Mouse (Mus musculus) left cerebral cortex, postnatal 10 days (tissue): ENCODE results near the gene Nit1. TPM values are rescaled to one million over a fixed set of nuclear protein-coding genes. Genes with fewer than 3 reads are reported as not detected.
A peak's percentile ranks its signal among the peaks of the same experiment; 100 is the strongest.

Experiments
- DNase-seq, 2 experiments: peaks; one replicate each; pipeline ENCODE4 v3.0.0; 2021 to 2022; ENCODE audit warnings: low spot score in 2 of 2, mixed read lengths in 1 of 2; ENCODE audit errors: extremely low spot score in 1 of 2
- intact Hi-C: fragments of 180-260 bp; cut with DNase I; formaldehyde crosslinking; loops from one replicate; pipeline ENCODE4 v1.15.1; 2025
- total RNA-seq, 2 experiments: library from RNA; stranded (reverse); gene quantifications; 2 replicates each; pipeline ENCODE4 v1.2.3; 2021

Nit1 gene
- total RNA-seq: 10 to 100 TPM; 38.5 to 41.0 TPM

DNA sequence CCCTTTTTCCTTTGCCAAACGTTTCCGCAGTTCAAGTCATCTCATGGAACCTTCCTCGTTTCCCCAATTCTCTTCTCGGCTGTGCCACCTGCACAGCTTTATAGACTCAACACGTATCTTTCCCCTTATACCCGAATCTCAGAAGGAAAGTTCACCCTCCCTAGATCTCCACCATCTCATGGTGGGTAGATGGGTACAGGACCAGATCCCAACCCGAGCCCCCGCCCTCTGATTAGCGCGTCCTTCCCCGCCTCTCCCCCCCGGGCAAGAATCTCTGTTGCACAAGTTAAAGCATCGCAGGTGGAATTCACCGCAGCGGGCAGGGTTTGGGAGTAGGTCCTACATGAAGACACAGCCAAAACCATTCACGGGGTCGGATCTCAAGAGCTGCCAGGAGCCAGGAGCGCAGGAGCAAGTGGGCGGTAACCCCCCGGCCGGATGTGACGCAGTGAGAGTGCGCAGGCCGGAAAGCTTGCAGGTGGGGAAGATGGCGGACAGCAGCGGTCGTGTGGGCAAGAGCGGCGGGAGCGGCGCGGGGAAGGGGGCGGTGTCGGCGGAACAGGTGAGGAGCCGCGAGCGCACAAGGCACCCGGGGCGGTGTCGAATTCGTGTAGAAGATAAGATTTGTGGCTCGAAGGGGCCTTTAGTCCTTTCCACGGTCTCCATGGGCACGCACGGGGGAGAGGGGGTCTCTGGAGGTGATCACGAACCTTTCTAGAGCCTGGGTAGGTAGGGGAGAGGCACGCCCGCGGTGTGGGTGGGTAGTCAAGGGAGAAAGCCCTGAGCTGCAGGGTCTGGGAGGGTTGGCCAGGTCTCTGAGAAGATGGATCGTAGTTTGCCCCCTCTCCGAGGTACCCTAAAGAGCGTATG, at the start of gene Nit1, which contains the start of gene Pfdn2:
Gene Nit1 (minus strand): TSS at position 422 of the 870 bp plus-strand sequence.
Gene Pfdn2 (plus strand): TSS at position 446 of the 870 bp plus-strand sequence.
- intact Hi-C loops: no loop called here
- DNase-seq: peak; percentile 92 to 94

DNA sequence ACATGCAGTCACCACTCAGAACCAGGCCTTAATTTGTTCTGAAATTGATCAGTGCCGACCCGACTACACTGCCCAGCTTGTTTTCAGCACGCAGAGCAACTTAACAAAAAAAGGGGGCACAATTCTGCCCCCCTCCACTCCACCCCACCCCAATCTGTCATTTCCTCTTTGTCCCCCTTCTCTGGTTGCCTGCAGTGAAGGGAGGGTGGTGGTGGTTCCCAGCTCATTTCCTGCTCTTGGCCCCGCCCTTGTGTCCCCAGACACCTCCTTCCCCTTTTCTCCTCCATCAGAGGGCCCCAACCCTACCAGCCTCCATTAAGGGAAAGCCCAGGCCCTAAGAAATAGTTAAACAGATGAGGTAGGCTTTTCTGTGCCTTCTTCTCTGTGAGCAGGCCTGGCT, 44.7 kb upstream of the Nit1 start:
- no peak for DNase-seq
- intact Hi-C loops: no loop called here

DNA sequence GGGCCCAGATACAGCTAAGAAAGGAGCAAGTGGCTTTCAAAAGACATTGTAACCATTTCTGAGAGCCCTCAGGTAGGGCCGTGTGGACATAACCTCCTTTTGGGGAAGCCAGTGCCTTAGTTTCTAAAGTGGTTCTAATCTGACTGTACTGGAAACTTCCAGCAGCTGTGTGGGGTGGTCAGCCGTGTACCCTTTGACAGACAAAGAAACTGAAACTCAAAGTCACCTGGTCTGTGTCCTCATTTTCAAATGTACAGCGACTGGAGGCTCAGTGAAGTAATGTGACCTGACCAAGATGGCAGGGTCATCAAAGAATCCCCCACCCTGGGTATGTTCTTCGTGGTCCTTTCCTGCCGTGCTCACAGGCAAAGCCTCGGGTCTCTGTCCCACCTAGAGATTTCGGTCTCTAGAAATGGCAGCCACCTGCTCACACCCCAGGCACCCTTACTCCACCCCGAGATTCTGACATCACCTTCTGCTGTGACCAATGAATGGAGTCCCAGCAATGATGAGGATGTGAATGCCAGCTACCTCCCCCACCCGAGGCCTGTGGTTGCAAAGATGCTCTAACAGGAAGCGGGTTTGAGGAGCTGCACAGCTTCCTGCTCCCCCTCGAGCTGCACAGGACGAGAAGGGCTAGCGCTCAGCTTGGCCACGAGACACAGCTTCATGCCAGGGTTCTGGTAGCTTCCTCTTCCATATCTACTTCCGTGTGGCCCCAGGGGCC, 43.1 kb upstream of the Nit1 start, which contains the start of gene Arhgap30:
Gene Arhgap30 (plus strand): TSS at position 579 of the 727 bp plus-strand sequence.
- intact Hi-C loops: no loop called here
- peak; percentile 32 to 56 for DNase-seq

DNA sequence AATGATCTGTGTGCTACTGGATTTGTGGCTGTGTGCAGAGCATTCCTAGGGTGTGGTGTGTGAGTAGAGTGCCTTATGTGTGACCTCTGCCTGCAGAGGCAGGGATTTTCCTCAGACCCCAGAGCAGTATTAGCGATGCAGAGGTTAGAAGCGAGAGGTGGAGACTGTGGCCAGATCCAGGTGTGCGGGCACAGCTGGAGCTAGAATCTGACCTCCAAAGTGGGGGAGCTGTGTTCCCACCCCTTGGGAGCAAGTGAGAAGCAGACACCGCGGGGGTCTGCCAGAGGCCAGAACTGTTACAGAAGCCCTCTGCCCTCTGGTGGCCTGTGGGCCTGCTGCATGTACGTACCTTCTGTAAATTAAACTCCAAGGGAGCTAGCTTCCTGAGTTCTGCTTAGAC, 41.7 kb upstream of the Nit1 start:
- DNase-seq: peak in 1 of 2 experiments; percentile 63
- intact Hi-C loops: no loop called here

DNA sequence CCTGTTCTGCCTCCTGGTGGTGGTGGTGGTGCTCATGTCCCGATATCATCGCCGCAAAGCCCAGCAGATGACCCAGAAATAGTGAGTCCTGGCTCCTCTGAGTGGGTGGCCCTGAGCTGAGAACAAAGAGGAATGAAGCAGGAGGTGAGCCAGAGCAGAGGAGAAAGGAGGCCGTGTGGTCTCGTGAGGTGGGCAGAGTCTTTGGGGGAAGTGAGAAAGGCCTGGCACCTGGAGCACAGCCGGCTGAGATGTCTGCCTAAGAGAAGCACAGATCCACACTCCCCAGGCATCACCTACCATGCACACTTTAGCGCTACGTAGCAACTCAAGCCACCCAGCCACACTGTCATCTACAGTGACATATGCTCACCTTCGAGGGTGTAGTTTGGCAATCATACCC, 39.7 kb upstream of the Nit1 start:
- DNase-seq: no peak
- intact Hi-C loops: no loop called here

DNA sequence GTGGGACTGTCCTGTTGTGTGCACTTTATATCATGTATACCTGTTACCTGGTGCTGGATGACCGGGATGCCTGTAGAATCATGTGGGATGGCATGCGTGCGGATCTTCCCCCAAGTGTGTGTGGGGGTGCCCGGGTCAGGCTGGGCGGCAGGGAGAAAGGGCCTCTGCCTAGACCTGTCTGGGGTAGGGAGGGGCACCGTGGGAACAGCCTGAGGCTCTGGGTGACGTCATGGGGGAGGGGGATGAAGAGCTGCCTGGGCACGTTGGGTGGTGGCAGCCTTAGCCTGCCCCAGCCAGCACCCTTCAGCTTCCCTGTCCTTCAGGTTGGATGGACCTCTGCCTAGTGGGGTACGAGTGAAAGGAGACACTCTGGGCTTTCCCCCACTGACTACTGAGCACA, 38.9 kb upstream of the Nit1 start:
- DNase-seq: no peak
- intact Hi-C loops: no loop called here

DNA sequence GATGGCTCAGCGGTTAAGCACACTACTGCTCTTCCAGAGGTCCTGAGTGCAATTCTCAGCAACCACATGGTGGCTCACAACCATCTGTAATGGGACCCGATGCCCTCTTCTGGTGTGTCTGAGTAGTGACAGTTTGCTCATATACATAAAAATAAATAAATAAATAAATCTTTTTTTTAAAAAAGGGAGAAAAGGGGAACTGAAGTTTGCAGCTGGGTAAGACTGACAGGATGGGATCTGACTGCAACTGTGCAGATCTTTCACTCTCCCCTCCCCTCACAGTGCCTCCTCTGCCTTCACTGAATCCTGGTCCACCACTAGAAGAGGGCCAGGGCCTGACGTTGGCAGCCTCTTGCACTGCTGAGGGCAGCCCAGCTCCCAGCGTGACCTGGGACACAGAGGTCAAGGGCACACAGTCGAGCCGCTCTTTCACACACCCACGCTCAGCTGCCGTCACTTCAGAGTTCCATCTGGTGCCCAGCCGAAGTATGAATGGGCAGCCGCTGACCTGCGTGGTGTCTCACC, 36.7 kb upstream of the Nit1 start:
- no peak for DNase-seq
- intact Hi-C loops: no loop called here

DNA sequence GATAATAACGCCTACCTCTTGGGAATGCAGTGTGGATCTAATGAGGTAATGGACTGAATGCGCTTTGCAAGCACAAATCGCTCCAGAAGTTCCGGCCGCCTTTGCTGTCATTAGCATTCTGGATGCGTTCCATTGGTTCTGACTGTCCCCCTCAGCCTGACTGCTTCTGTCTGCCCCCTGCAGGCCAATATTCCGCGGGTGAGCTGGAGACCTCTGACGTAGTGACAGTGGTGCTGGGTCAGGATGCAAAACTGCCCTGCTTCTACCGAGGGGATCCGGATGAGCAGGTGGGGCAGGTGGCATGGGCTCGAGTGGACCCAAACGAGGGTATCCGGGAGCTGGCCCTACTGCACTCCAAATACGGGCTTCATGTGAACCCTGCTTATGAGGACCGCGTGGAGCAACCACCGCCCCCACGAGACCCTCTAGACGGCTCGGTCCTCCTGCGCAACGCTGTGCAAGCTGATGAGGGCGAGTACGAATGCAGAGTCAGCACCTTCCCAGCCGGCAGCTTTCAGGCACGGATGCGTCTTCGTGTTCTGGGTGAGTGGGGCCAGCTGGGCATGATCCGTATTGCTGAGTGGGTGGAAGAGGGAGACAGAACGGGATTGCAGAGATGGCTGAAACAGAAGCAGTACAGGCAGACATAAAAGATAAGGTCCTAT, 34.6 kb upstream of the Nit1 start:
- intact Hi-C loops: no loop called here

DNA sequence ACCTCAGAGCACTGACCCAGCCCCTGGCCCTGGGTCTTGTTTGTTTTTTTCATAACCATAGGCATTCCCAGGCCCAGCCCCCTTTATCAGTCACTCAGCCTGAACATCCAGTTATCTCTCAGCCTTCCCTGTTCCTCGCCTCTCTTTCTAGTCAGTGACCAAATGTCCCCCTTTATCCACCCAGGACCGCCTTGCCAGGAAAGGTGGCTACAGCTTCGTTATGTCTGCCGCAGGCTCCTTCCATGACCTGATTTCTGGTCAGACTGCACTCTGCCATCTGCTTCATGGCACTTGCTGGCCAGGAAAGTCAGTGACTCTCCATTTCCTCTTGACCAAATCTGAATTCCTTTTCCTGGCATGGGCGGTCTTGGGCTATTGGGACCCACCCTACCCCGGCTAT, 32.9 kb upstream of the Nit1 start:
- intact Hi-C loops: no loop called here
- no peak for DNase-seq

More for the DNA sequence above, 34.6 kb upstream of the Nit1 start:
- peak; percentile 78 to 89 for DNase-seq

DNA sequence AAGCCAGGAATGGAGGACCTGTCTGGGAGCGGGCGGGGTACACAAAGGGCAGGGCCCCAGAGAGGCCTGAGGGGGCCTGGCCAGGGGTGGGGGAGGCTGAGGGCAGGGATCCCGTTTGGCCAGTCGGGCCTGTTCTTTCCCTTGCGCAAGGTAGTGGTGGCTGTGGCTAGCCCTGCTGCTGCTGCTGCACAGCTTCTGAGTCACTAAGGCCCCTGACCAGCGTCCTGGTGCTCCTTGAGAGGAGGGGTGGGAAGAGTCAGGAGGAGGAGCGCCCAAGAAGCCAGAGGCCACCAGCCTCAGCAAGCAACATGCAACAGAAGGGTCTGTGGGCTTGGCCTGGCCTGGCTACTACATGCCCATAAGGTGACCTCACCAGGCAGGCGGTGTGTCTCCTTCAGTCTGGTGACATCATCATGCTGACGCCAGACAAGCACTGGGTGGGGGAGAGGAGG, 30.2 kb upstream of the Nit1 start:
- DNase-seq: no peak
- intact Hi-C loops: no loop called here

DNA sequence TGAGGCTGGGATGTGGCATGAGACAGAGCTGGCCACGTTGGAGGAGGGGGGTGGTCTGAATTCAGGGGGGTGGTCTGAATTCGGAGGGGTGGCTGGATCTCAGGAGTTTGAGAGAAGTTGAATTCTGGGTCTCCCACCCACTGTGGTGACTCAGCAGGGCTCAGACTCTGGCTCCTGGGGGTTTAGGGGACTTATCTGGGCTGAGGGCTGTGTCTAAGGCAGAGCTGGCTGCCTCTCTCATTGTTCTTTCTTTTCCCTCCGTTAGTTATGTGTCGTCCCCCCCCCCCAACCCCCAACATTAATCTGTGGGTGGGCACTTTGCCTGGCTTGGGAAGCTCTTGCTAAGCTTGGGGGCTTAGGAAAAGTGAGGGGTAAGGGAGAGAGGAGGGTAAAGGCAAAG, 28.5 kb upstream of the Nit1 start:
- intact Hi-C loops: no loop called here
- no peak for DNase-seq

DNA sequence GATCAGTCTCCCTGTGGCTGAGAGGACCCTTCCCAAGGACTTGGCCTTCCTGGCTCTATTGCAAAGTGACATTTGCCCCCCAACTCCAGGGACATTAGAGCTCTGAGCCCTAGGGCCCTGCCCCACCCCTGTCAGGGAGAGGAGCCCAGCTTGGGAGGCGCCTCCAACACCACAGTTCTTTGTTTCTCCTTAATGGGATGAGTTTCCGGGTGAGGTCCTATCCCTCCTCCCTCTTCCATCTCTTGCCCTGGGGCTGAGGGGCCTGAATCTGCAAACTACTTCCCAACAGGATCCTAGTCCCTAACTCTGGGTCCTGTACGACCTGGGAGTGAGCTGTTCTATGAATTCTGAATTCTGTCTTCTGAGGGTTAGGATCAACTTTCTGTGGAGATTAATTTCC, 27.4 kb upstream of the Nit1 start:
- no peak for DNase-seq
- intact Hi-C loops: no loop called here

DNA sequence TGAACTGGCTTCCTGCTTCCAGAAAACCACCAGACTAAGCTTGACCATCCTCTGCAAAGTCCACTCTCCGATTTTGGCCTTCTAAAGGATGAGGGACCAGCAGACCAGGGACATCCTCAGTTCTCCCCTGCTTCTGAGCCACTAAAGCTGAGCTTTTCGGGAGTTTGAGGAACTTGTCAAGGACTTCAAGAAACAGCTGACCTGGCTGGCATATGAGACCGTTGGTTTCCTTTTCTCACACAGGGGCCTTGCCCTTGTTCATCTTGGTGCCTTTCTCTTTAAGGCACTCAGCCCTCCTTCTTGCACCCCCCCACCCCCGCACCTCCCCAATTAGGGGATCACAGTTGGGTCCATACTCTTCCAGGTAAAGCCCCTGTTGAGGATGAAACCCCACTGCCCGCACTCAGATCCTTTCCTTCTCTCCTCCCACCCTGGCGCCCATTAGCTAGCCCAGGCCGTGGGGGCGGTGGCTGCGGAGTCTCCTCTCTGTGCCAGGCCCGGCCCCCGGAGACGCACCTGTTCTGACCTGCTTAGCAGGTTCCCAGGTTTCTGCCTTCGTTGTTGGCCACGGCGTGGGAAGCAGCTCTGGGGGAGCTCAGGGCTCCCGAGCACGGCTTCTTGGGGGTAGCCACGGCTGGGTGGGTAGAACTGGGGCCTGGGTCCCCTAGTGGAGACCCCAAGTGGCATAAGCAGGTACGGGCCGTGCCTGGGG, 24.6 kb upstream of the Nit1 start, which contains the start of gene Nectin4:
Gene Nectin4 (plus strand): TSS at position 255 of the 712 bp plus-strand sequence.
- no peak for DNase-seq
- intact Hi-C loops: loop anchor here (10.0 kb wide), 1 partner anchor 195 kb away; no protein-coding TSS in a partner anchor

DNA sequence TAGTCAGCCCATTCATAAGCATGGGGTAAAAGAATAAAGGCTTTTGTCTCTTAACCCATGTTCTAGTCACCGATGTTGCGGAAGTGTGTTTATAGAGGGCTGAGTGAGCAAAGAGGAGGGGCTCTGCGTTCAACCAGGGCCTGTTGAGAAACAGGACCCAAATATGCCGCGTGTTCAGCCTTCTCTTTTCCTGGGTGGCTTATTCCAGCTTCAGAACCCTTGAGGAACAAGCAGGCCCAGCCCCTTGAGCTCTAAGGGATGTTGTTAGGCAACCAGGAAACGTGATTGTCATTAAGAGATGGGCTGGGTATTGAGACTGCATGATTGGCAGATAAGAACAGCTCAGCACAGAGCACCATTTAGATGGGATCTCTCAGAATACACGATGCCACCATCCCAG, 20.5 kb upstream of the Nit1 start:
- DNase-seq: no peak
- intact Hi-C loops: loop anchor here (10.0 kb wide), 1 partner anchor 199 kb away; no protein-coding TSS in a partner anchor

DNA sequence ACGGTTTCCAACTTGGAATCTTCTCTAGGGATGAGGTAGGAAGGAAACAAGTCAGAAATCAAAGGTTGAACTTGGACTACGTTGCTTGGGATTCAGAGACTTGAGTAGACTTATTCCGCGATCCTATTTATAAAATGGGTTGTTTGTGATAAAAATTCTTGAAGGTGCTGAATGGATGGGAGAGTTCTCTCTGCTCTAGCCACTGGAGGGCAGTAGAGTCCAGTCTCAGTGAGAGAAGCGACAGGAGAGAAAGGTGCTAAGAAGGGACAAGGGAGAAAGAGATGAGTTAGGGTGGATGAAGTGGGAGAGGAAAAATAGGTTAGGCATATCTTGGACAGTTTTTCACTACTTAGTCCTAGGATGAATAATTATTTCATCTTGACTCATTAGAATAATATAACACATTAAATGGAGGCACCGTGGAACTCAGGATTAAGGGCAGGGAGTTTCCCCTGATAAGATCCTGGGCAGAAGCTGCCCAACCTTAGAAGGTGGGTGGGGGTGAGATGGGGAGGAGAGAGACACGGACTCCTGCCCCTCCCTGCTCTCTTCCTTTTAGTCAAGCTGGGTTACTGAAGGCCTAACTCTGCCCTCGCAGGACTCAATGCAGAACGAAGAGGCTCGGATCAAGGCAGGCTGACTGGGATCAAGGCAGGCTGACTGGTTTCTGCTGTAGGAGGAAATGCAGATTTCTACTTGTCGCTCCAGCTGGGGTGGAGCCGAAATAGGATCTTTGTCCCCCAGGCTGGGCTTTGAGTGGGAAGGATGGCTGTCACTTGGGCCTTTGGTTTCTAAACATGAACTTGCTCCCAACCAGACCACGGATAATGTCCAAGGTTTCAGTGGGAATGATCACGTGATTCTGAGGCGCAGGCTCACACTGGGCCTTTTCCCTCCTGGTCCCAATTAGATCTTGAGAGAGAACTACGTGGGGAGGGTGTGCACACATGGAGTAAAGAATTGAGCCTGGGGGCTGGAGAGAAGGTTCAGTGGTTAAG, 16.0 kb upstream of the Nit1 start:
- DNase-seq: peak; percentile 68 to 78
- intact Hi-C loops: loop anchor here (1.0 to 10.0 kb wide), 4 partner anchors 51 to 203 kb away; partner anchors contain the start of gene Usf1

DNA sequence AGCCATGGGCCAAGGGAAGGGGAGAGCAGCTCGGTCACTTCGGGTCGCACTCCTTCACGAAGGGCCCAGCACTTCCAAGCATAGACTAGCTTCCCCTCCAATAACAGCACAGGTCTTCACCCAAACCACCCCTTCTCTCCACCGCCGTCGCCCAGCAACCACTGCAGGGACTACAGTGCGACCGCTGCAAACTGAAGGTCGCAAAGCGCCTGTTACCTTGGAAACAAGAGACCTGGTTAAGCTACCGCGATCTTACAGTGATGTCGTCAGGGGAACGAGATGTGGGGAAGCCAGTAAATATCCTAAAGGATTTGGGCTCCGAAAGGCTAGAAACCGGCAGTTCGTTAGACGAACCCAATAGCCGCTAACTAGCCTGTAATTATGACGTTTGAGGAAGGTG, 15.2 kb upstream of the Nit1 start, which contains the start of gene Klhdc9:
Gene Klhdc9 (minus strand): TSS at position 143 of the 400 bp plus-strand sequence.
- intact Hi-C loops: loop anchor here (1.0 to 10.0 kb wide), 4 partner anchors 52 to 204 kb away; partner anchors contain the start of gene Usf1
- DNase-seq: peak; percentile 96

DNA sequence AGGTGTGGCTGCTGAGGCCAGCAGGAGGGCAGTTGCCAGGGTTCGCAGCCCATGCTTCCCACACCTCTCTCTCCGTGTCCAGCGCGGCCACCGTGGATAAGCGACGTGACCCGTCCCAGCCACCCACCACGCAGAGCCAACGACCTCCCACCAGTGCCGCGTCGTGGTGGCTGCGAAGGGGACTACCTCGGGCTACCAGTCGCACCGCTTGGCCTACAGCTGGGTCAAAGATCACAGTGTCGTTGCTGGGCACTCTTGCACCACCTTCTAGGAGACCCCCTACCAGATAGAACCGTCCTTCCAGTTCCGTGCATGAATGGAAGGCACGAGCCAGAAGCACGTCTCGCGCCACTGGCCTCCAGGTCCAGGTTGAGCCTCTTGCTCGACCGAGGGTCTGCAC, 14.8 kb upstream of the Nit1 start:
- DNase-seq: peak in 1 of 2 experiments; percentile 72
- intact Hi-C loops: loop anchor here (5.0 to 10.0 kb wide), 3 partner anchors 52 to 205 kb away; partner anchors contain the start of gene Usf1
